Mouse (Mus musculus) heart, adult 18-20 months (tissue): ENCODE measurements around the gene Ptprg. TPM values are rescaled to one million over a fixed set of nuclear protein-coding genes. Genes with fewer than 3 reads are reported as not detected.

Experiments
- DNase-seq, 2 experiments: peaks; one replicate each; pipeline ENCODE4 v3.0.0; 2021 to 2022; ENCODE audit warnings: mixed read lengths in 1 of 2
- total RNA-seq, 2 experiments: library from RNA; stranded (reverse); gene quantifications; 2 replicates each; pipeline ENCODE4 v1.2.3; 2021

Ptprg gene
- total RNA-seq, 2 experiments from 2014 or later = 46.4 to 51.8 TPM

GRCm38 (mm10) chr14:11564456-11564855 lies 11.1 kb downstream of the Ptprg start:
- DNase-seq = no peak

GRCm38 (mm10) chr14:11565283-11565682 lies 12.0 kb downstream of the Ptprg start:
- no peak for DNase-seq

GRCm38 (mm10) chr14:11569734-11570133 lies 16.4 kb downstream of the Ptprg start:
- DNase-seq = no peak

GRCm38 (mm10) chr14:11571766-11572394 lies 18.5 kb downstream of the Ptprg start:
- no peak for DNase-seq

GRCm38 (mm10) chr14:11572395-11572784 lies 19.1 kb downstream of the Ptprg start:
- no peak for DNase-seq

- no peak for DNase-seq
Measured at GRCm38 (mm10) chr14:11573710-11574109, 20.4 kb downstream of the Ptprg start.

GRCm38 (mm10) chr14:11577276-11577909 lies 24.1 kb downstream of the Ptprg start:
- no peak for DNase-seq

GRCm38 (mm10) chr14:11577910-11578309 lies 24.6 kb downstream of the Ptprg start:
- no peak for DNase-seq

GRCm38 (mm10) chr14:11578492-11578967 lies 25.2 kb downstream of the Ptprg start:
- DNase-seq = peak; percentile 74 to 77

GRCm38 (mm10) chr14:11579950-11580349 lies 26.6 kb downstream of the Ptprg start:
- DNase-seq = no peak

- DNase-seq = no peak
Measured at GRCm38 (mm10) chr14:11584263-11584662, 30.9 kb downstream of the Ptprg start.

- DNase-seq = no peak
Measured at GRCm38 (mm10) chr14:11584929-11585633, 31.7 kb downstream of the Ptprg start.

GRCm38 (mm10) chr14:11590387-11590786 lies 37.1 kb downstream of the Ptprg start:
- DNase-seq = peak in 1 of 2 experiments; percentile 16

GRCm38 (mm10) chr14:11592650-11593049 lies 39.3 kb downstream of the Ptprg start:
- DNase-seq = no peak

- DNase-seq = no peak
Measured at GRCm38 (mm10) chr14:11594336-11594735, 41.0 kb downstream of the Ptprg start.

GRCm38 (mm10) chr14:11604133-11604865 lies 51.0 kb downstream of the Ptprg start:
- DNase-seq = no peak

GRCm38 (mm10) chr14:11608366-11608765 lies 55.0 kb downstream of the Ptprg start:
- DNase-seq = no peak

GRCm38 (mm10) chr14:11609857-11610582 lies 56.7 kb downstream of the Ptprg start:
- no peak for DNase-seq

GRCm38 (mm10) chr14:11612426-11612825 lies 59.1 kb downstream of the Ptprg start:
- no peak for DNase-seq

GRCm38 (mm10) chr14:11613146-11613545 lies 59.8 kb downstream of the Ptprg start:
- no peak for DNase-seq

GRCm38 (mm10) chr14:11615697-11616096 lies 62.4 kb downstream of the Ptprg start:
- DNase-seq = no peak

- peak; percentile 39 for DNase-seq
Measured at GRCm38 (mm10) chr14:11617362-11617761, 64.0 kb downstream of the Ptprg start.
